In genomic region chr7:132393582-132394175, GRCm38 (mm10) we compare ENCODE assay signal across 23 mouse cellular contexts.
A peak's percentile ranks its signal among the peaks of the same experiment; 100 is the strongest.
DNase-seq lines count a peak whose midpoint lies in the region; ATAC-seq lines count a peak whose summit lies in the region.
"Had no signal": no experiment of that assay in that cellular context is flagged by ENCODE, and none has a peak within 500 bp of the region (broad histone marks: within the 10 kb centered on the region; RNA-seq: fewer than 3 reads in every experiment).

No protein-coding gene starts in this region.

- no peak overlapping the region for H3K4me3 ChIP-seq in kidney, embryonic 16.5 days (ENCODE audit: low read length)
- H3K4me3 ChIP-seq: forebrain, embryonic 10.5 days; forebrain, embryonic 13.5 days; hindbrain, embryonic 12.5 days; hindbrain, embryonic 15.5 days had no signal

- H3K36me3 ChIP-seq in kidney, embryonic 16.5 days (ENCODE audit: insufficient read depth, low read length), result no peaks in the 10 kb centered on the region
- H3K36me3 ChIP-seq: forebrain, embryonic 10.5 days; hindbrain, embryonic 12.5 days; hindbrain, embryonic 15.5 days had no signal

- H3K9ac ChIP-seq in kidney, embryonic 16.5 days (replicated peaks; ENCODE audit: low read length), result no peak overlapping the region
- H3K9ac ChIP-seq: forebrain, embryonic 13.5 days; hindbrain, embryonic 12.5 days; hindbrain, embryonic 15.5 days had no signal

- no peaks in the 10 kb centered on the region for H3K9me3 ChIP-seq in kidney, embryonic 16.5 days (ENCODE audit: low read length)
- H3K9me3 ChIP-seq: forebrain, embryonic 10.5 days; forebrain, embryonic 13.5 days; hindbrain, embryonic 12.5 days; hindbrain, embryonic 15.5 days had no signal

- H3K4me2 ChIP-seq in kidney, embryonic 16.5 days (replicated peaks; ENCODE audit: low read depth, low read length), result no peak overlapping the region
- H3K4me2 ChIP-seq: forebrain, embryonic 13.5 days; heart, embryonic 11.5 days; hindbrain, embryonic 12.5 days; hindbrain, embryonic 15.5 days had no signal

- no peaks in the 10 kb centered on the region for H3K27me3 ChIP-seq in kidney, embryonic 16.5 days (ENCODE audit: insufficient read depth, low read length)
- H3K27me3 ChIP-seq: forebrain, embryonic 13.5 days; hindbrain, embryonic 12.5 days; hindbrain, embryonic 15.5 days had no signal

- DNase-seq in kidney, adult 11 months, result peak; percentile 26
- DNase-seq in kidney, postnatal 25 days, result no peak
- peak; percentile 58 for DNase-seq in kidney, adult 9 months
- peak; percentile 60 for DNase-seq in retina, postnatal 1 day
- no peak for DNase-seq in retina, embryonic 14.5 days (ENCODE audit: low spot score)
- DNase-seq in urinary bladder, postnatal 25 days (ENCODE audit: low spot score), result no peak
- DNase-seq in heart, adult 18-20 months, result no peak
- DNase-seq: adrenal gland, adult 8-10 months; adrenal gland, postnatal 25 days; cerebellum, adult 11-12 months; cerebellum, adult 8-10 months; cerebellum, postnatal 10 days; cerebellum, postnatal 36 days; gastrocnemius, postnatal 10 days; gastrocnemius, postnatal 36 days had no signal

- ATAC-seq in kidney, embryonic 16.5 days (ENCODE audit: low FRiP score, low TSS enrichment), result no peak
- ATAC-seq: activated CD4-positive, CD25-positive, alpha-beta regulatory T cell, adult 4 months; forebrain, embryonic 13.5 days; forebrain, embryonic 16.5 days had no signal

- H3K27ac ChIP-seq in kidney, embryonic 16.5 days (ENCODE audit: low read length), result no peak overlapping the region
- H3K27ac ChIP-seq: forebrain, embryonic 10.5 days; forebrain, embryonic 13.5 days; hindbrain, embryonic 12.5 days; hindbrain, embryonic 15.5 days had no signal

- H3K4me1 ChIP-seq in kidney, embryonic 16.5 days (ENCODE audit: insufficient read depth, low read length), result peaks cover 12% of the 10 kb centered on the region; the same call in 1 of the 2 replicates
- H3K4me1 ChIP-seq: forebrain, embryonic 13.5 days; hindbrain, embryonic 12.5 days; hindbrain, embryonic 15.5 days had no signal

Comparison
In these comparisons a context has a peak if more than half of its experiments do, and no peak if none do; other contexts are left out.
1. DNase-seq: peak in kidney, adult 11 months (single experiment), kidney, adult 9 months (single experiment) and retina, postnatal 1 day (single experiment); none in kidney, postnatal 25 days (0 of 2), retina, embryonic 14.5 days (single experiment), urinary bladder, postnatal 25 days (single experiment) and heart, adult 18-20 months (0 of 2).